Mouse (Mus musculus) heart, adult 2 months (tissue): ENCODE results near the gene Pdhb.

Source experiments
- CTCF ChIP-seq: fragments of 200-600 bp; IDR thresholded peaks from 2 replicates; pipeline ENCODE4 v1.8.1; 2022; ENCODE audit warnings: antibody characterized with exemption, mild to moderate bottlenecking, moderate library complexity
- EP300 ChIP-seq: fragments of 200-500 bp; IDR thresholded peaks from 2 replicates; pipeline ENCODE4 v1.6.1; 2011; ENCODE audit warnings: low read depth, low read length, control low read depth; ENCODE audit not compliant: insufficient read depth
- POLR2A ChIP-seq: fragments of 200-500 bp; IDR thresholded peaks from 2 replicates; pipeline ENCODE4 v1.6.1; 2011; ENCODE audit warnings: mild to moderate bottlenecking, low read depth, low read length, control low read depth; ENCODE audit not compliant: insufficient read depth

GRCm38 (mm10) chr14:8206179-8206910 lies 33.5 kb upstream of the Pdhb start:
- TF ChIP-seq POLR2A (no peak), EP300 (no peak), CTCF (no peak)
